Comparison of ENCODE assay signal across 23 mouse cellular contexts in genomic region chr4:12567643-12568042, GRCm38 (mm10).
DNase-seq lines count a peak whose midpoint lies in the region; ATAC-seq lines count a peak whose summit lies in the region.
"Had no signal": no experiment of that assay in that cellular context is flagged by ENCODE, and none has a peak within 500 bp of the region (broad histone marks: within the 10 kb centered on the region; RNA-seq: fewer than 3 reads in every experiment).

No protein-coding gene starts in this region.

- 0 out of 2 replicates have a peak, but pooled peaks cover 4% of the 10 kb centered on the region for H3K27me3 ChIP-seq in forebrain, embryonic 12.5 days
- no peaks in the 10 kb centered on the region for H3K27me3 ChIP-seq in forebrain, embryonic 13.5 days
- no peaks in the 10 kb centered on the region for H3K27me3 ChIP-seq in neural tube, embryonic 11.5 days (ENCODE audit: control insufficient read depth, insufficient read depth, low read length)
- H3K27me3 ChIP-seq: CH12.LX; embryonic facial prominence, embryonic 13.5 days had no signal

- H3K4me1 ChIP-seq in forebrain, embryonic 12.5 days: peaks cover 8% of the 10 kb centered on the region
- peaks cover 7% of the 10 kb centered on the region for H3K4me1 ChIP-seq in forebrain, embryonic 13.5 days
- no peaks in the 10 kb centered on the region for H3K4me1 ChIP-seq in neural tube, embryonic 11.5 days (ENCODE audit: control insufficient read depth, insufficient read depth, low read length)
- H3K4me1 ChIP-seq: embryonic facial prominence, embryonic 13.5 days had no signal

- no peaks in the 10 kb centered on the region for H3K9me3 ChIP-seq in forebrain, embryonic 12.5 days
- no peaks in the 10 kb centered on the region for H3K9me3 ChIP-seq in forebrain, embryonic 13.5 days (replicated peaks)
- no peaks in the 10 kb centered on the region for H3K9me3 ChIP-seq in neural tube, embryonic 11.5 days (ENCODE audit: control insufficient read depth, low read length)
- H3K9me3 ChIP-seq: embryonic facial prominence, embryonic 13.5 days had no signal

- 8% methylated on average over 5 of the region's 5 CpGs for WGBS in forebrain, embryonic 12.5 days
- 10% methylated on average over 5 of the region's 5 CpGs for WGBS in forebrain, embryonic 13.5 days
- WGBS in neural tube, embryonic 11.5 days: 14% methylated on average over 5 of the region's 5 CpGs

- no peak overlapping the region for H3K4me3 ChIP-seq in forebrain, embryonic 12.5 days (replicated peaks)
- no peak overlapping the region for H3K4me3 ChIP-seq in forebrain, embryonic 13.5 days
- H3K4me3 ChIP-seq in neural tube, embryonic 11.5 days (ENCODE audit: low read depth, low read length): no peak overlapping the region
- H3K4me3 ChIP-seq: embryonic facial prominence, embryonic 13.5 days had no signal

- peak; percentile 29 for DNase-seq in neural tube, embryonic 11.5 days (ENCODE audit: low spot score)
- no peak for DNase-seq in neural tube, embryonic 10.5 days (ENCODE audit: extremely low spot score, low spot score)
- DNase-seq in mesoderm, embryonic 11.5 days (ENCODE audit: low read depth, low spot score): peak; percentile 22
- peak; percentile 47 for DNase-seq in retina, embryonic 14.5 days (ENCODE audit: low spot score)
- DNase-seq in heart, adult 11 months: no peak
- DNase-seq: adrenal gland, postnatal 36 days; cerebellum, adult 11-12 months; cerebellum, postnatal 25 days; gastrocnemius, postnatal 36 days; heart, postnatal 10 days; kidney, adult 2 months; kidney, postnatal 10 days; layer of hippocampus, postnatal 36 days; liver; spleen, adult 18-20 months; thymus, postnatal 36 days had no signal

- H3K4me2 ChIP-seq in forebrain, embryonic 12.5 days: peak overlapping the region; percentile 19; the same call in 1 of the 2 replicates
- no peak overlapping the region for H3K4me2 ChIP-seq in forebrain, embryonic 13.5 days
- no peak overlapping the region for H3K4me2 ChIP-seq in neural tube, embryonic 11.5 days (ENCODE audit: low read depth)
- H3K4me2 ChIP-seq: embryonic facial prominence, embryonic 13.5 days; heart, embryonic 11.5 days had no signal

- H3K9ac ChIP-seq in forebrain, embryonic 12.5 days: no peak overlapping the region
- H3K9ac ChIP-seq in forebrain, embryonic 13.5 days: no peak overlapping the region
- no peak overlapping the region for H3K9ac ChIP-seq in neural tube, embryonic 11.5 days (ENCODE audit: low read length)
- H3K9ac ChIP-seq: embryonic facial prominence, embryonic 13.5 days had no signal

- no peaks in the 10 kb centered on the region for H3K36me3 ChIP-seq in forebrain, embryonic 12.5 days (replicated peaks)
- no peaks in the 10 kb centered on the region for H3K36me3 ChIP-seq in forebrain, embryonic 13.5 days (ENCODE audit: poor library complexity, severe bottlenecking)
- no peaks in the 10 kb centered on the region for H3K36me3 ChIP-seq in neural tube, embryonic 11.5 days (ENCODE audit: control insufficient read depth, insufficient read depth, low read length)
- H3K36me3 ChIP-seq: embryonic facial prominence, embryonic 13.5 days had no signal

- peak; percentile 51; the same call in 1 of the 2 replicates for ATAC-seq in forebrain, embryonic 12.5 days (ENCODE audit: low FRiP score)
- ATAC-seq in forebrain, embryonic 13.5 days: no peak
- peak; percentile 75; the same call in 1 of the 2 replicates for ATAC-seq in neural tube, embryonic 11.5 days (ENCODE audit: insufficient read depth, low FRiP score, low TSS enrichment)
- ATAC-seq in erythroid progenitor cell, adult 5-6 weeks (replicated peaks; ENCODE audit: low FRiP score, poor library complexity, severe bottlenecking): no peak
- ATAC-seq: lung, postnatal 0 days had no signal

- no peak overlapping the region for H3K27ac ChIP-seq in forebrain, embryonic 12.5 days
- H3K27ac ChIP-seq in forebrain, embryonic 13.5 days: no peak overlapping the region
- no peak overlapping the region for H3K27ac ChIP-seq in neural tube, embryonic 11.5 days (ENCODE audit: low read depth, low read length)
- H3K27ac ChIP-seq: embryonic facial prominence, embryonic 13.5 days had no signal

Comparison
In these comparisons a context has a peak if more than half of its experiments do, and no peak if none do; other contexts are left out.
1. ATAC-seq: peak in forebrain, embryonic 12.5 days (single experiment) and neural tube, embryonic 11.5 days (single experiment); none in forebrain, embryonic 13.5 days (single experiment) and erythroid progenitor cell, adult 5-6 weeks (single experiment).
2. DNase-seq: peak in neural tube, embryonic 11.5 days (single experiment), mesoderm, embryonic 11.5 days (single experiment) and retina, embryonic 14.5 days (single experiment); none in neural tube, embryonic 10.5 days (single experiment) and heart, adult 11 months (single experiment).